Mouse (Mus musculus): ENCODE results near the gene Sik3.

GRCm38 (mm10) chr9:46176613-46177012, 164.0 kb downstream of the Sik3 start:
- TF ChIP-seq CTCF (IDR thresholded peaks at IDR 0.05; ENCODE audit: low read depth) = no peak
- TF ChIP-seq EP300 (IDR thresholded peaks at IDR 0.05; ENCODE audit: low read depth) = no peak

All from liver, postnatal 0 days (tissue).